Mouse (Mus musculus) liver, postnatal 0 days (tissue): ENCODE data around the gene Ntm.

Source experiments
- CTCF ChIP-seq: sonication (generic); IDR thresholded peaks from 2 replicates; pipeline ENCODE4 v1.5.1; 2016; ENCODE audit warnings: antibody characterized with exemption, low read depth
- EP300 ChIP-seq: IDR thresholded peaks from 2 replicates; pipeline ENCODE4 v1.6.1; 2016; ENCODE audit warnings: antibody characterized with exemption, low read depth, mild to moderate bottlenecking

DNA sequence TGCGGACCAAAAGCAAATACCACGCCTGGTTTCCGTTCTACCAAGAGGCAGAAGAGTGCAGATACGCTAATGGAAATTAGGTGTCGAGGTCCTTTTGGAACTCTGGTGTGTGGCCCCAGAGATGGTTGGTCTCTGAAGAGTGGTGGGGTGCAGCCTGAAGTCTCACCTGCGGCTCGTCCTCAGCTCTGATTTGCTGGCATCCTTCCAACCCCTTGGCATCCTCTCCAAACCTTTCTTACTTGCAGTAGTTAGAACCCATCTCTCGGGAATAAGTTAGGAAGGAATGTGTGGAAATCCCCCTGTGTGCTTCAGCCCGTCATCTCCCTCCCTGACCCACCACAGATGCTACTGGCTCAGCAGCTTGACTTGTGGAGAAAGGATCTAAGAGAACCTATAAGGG lies 367.6 kb downstream of the Ntm start:
- TF ChIP-seq CTCF (no peak), EP300 (no peak)
